Mouse (Mus musculus): ENCODE results near the gene C130050O18Rik. TPM values are rescaled to one million over a fixed set of nuclear protein-coding genes. Genes with fewer than 3 reads are reported as not detected.

The C130050O18Rik gene
- total and polyA plus RNA-seq, 3 experiments, result 0.07 to 0.83 (median 0.33) TPM

DNA sequence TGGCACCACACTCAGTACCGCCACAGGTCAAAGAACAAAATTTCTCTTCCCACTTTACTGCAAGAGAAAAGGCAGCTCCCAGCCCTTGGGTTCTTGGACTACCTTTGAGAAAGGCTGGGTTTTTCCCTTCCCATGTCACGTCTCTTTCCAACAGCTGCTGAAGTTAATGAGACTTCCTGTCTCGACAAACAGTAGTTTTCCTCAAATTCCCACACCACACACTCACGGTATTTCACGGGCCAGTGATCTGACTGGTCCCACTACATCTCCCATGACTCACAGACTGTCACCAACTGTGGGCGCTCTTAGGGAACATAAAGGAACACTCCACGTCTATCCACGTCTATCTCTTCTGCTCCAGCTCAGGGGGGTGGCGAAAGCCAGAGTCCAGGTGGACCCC is 20.1 kb downstream of the C130050O18Rik start:
- ATAC-seq (ENCODE audit: extremely low read depth, insufficient number of reproducible peaks, low FRiP score, poor library complexity, severe bottlenecking), result no peak
- peaks cover 71% of the 10 kb centered on the region for H3K36me3 ChIP-seq (replicated peaks)
- no peak for TF ChIP-seq TAL1 (conservative IDR thresholded peaks at IDR 0.05; ENCODE audit: low read depth, low read length)
- TF ChIP-seq GATA2 (IDR thresholded peaks at IDR 0.05; ENCODE audit: borderline replicate concordance, low read depth, low read length), result no peak
- no peak for DNase-seq (ENCODE audit: low spot score)
- no peak overlapping the region for H3K4me3 ChIP-seq (ENCODE audit: low read depth, low read length)
- no peaks in the 10 kb centered on the region for H3K9me3 ChIP-seq (replicated peaks)
- H3K27me3 ChIP-seq (ENCODE audit: insufficient read depth, low read length), result no peaks in the 10 kb centered on the region; the same call in 1 of the 2 replicates
- H3K4me1 ChIP-seq (ENCODE audit: insufficient read depth, low read depth, low read length), result peaks cover 8% of the 10 kb centered on the region

- Histone ChIP-seq H3K4me3 (ENCODE audit: low read depth, low read length) (no peak overlapping the region), H3K4me1 (ENCODE audit: insufficient read depth, low read depth, low read length) (peaks cover 11% of the 10 kb centered on the region), H3K9me3 (replicated peaks) (no peaks in the 10 kb centered on the region), H3K27me3 (ENCODE audit: insufficient read depth, low read length) (no peaks in the 10 kb centered on the region; the same call in 1 of the 2 replicates), H3K36me3 (replicated peaks) (peaks cover 77% of the 10 kb centered on the region)
- ATAC-seq (ENCODE audit: extremely low read depth, insufficient number of reproducible peaks, low FRiP score, poor library complexity, severe bottlenecking), result no peak
- no peak for DNase-seq (ENCODE audit: low spot score)
- TF ChIP-seq GATA1 (IDR thresholded peaks at IDR 0.05; ENCODE audit: borderline replicate concordance, low read length) (no peak), CTCF (IDR thresholded peaks at IDR 0.05; ENCODE audit: low read depth, low read length) (no peak), GATA2 (IDR thresholded peaks at IDR 0.05; ENCODE audit: borderline replicate concordance, low read depth, low read length) (no peak), POLR2AphosphoS5 (IDR thresholded peaks at IDR 0.05; ENCODE audit: insufficient replicate concordance, low read depth, low read length) (no peak), TAL1 (conservative IDR thresholded peaks at IDR 0.05; ENCODE audit: low read depth, low read length) (no peak)
Measured at GRCm38 (mm10) chr5:139427001-139427400, 21.9 kb downstream of the C130050O18Rik start.

GRCm38 (mm10) chr5:139427989-139428388 is 22.9 kb downstream of the C130050O18Rik start:
- H3K27me3 ChIP-seq (ENCODE audit: insufficient read depth, low read length), result no peaks in the 10 kb centered on the region; the same call in 1 of the 2 replicates
- peaks cover 11% of the 10 kb centered on the region for H3K4me1 ChIP-seq (ENCODE audit: insufficient read depth, low read depth, low read length)
- peaks cover 84% of the 10 kb centered on the region for H3K36me3 ChIP-seq (replicated peaks)
- no peak overlapping the region for H3K4me3 ChIP-seq (ENCODE audit: low read depth, low read length)
- ATAC-seq (ENCODE audit: extremely low read depth, insufficient number of reproducible peaks, low FRiP score, poor library complexity, severe bottlenecking) (no peak), DNase-seq (ENCODE audit: low spot score) (no peak)
- TF ChIP-seq GATA2 (IDR thresholded peaks at IDR 0.05; ENCODE audit: borderline replicate concordance, low read depth, low read length) (no peak), POLR2AphosphoS5 (IDR thresholded peaks at IDR 0.05; ENCODE audit: insufficient replicate concordance, low read depth, low read length) (no peak), TAL1 (conservative IDR thresholded peaks at IDR 0.05; ENCODE audit: low read depth, low read length) (no peak), CTCF (IDR thresholded peaks at IDR 0.05; ENCODE audit: low read depth, low read length) (no peak), GATA1 (IDR thresholded peaks at IDR 0.05; ENCODE audit: borderline replicate concordance, low read length) (no peak)
- no peaks in the 10 kb centered on the region for H3K9me3 ChIP-seq (replicated peaks)

DNA sequence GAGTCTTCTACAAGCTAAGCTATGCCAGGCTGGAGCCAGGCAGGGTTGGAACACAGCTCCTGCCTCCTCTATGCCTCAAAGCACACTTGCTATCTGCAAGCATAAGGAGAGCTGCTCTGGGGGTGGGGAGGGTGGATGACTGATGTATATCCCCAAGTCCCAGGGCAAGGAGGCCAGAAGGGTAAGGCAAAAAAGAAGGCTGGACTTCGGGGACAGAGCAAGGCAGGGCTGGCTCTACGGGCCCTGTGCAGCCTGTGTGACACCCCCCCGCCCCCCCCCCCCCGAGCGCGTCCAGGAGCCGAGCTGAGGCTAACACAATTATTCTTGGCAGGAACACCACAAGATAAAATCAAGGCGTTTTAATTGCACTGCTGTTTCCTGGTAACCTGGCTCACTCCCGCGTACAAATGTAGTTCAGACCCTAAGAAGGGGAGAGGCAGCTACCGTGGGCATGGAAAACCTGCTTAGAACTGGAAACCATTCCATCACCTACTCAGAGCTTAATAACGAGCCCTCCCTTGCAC is 24.8 kb downstream of the C130050O18Rik start:
- peak; percentile 11 for DNase-seq (ENCODE audit: low spot score)
- ATAC-seq (ENCODE audit: extremely low read depth, insufficient number of reproducible peaks, low FRiP score, poor library complexity, severe bottlenecking), result no peak
- TF ChIP-seq CTCF (IDR thresholded peaks at IDR 0.05; ENCODE audit: low read depth, low read length) (no peak), POLR2AphosphoS5 (IDR thresholded peaks at IDR 0.05; ENCODE audit: insufficient replicate concordance, low read depth, low read length) (no peak), GATA2 (IDR thresholded peaks at IDR 0.05; ENCODE audit: borderline replicate concordance, low read depth, low read length) (no peak), GATA1 (IDR thresholded peaks at IDR 0.05; ENCODE audit: borderline replicate concordance, low read length) (no peak), TAL1 (conservative IDR thresholded peaks at IDR 0.05; ENCODE audit: low read depth, low read length) (no peak)
- Histone ChIP-seq H3K27me3 (ENCODE audit: insufficient read depth, low read length) (no peaks in the 10 kb centered on the region), H3K4me1 (ENCODE audit: insufficient read depth, low read depth, low read length) (peaks cover 11% of the 10 kb centered on the region), H3K9me3 (replicated peaks) (no peaks in the 10 kb centered on the region), H3K36me3 (replicated peaks) (peaks cover 89% of the 10 kb centered on the region), H3K4me3 (ENCODE audit: low read depth, low read length) (no peak overlapping the region)

DNA sequence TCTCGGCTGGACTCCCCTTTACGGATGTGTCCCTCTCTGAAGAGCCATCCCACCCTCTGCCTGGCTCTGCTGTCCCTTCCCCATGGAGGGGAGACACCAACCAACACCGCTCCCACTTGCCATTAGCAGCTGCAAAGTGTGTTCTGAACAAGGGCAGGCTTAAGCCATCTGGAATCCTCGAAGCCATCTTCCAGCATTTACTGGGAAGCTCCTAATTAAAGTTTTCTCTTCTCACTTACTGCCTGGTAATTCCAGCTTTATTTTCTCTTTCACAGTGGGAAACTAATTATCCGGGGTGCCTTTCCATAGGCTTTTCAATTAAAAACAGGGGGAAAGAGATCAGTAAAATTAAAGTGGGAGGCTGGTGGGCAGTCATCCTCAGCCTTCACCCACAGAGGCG is 27.3 kb downstream of the C130050O18Rik start:
- no peak for TF ChIP-seq GATA2 (IDR thresholded peaks at IDR 0.05; ENCODE audit: borderline replicate concordance, low read depth, low read length)
- no peak for TF ChIP-seq GATA1 (IDR thresholded peaks at IDR 0.05; ENCODE audit: borderline replicate concordance, low read length)
- TF ChIP-seq TAL1 (conservative IDR thresholded peaks at IDR 0.05; ENCODE audit: low read depth, low read length), result no peak
- no peak for TF ChIP-seq POLR2AphosphoS5 (IDR thresholded peaks at IDR 0.05; ENCODE audit: insufficient replicate concordance, low read depth, low read length)
- no peak for TF ChIP-seq CTCF (IDR thresholded peaks at IDR 0.05; ENCODE audit: low read depth, low read length)
- no peak for DNase-seq (ENCODE audit: low spot score)
- H3K36me3 ChIP-seq (replicated peaks), result peaks cover 85% of the 10 kb centered on the region

DNA sequence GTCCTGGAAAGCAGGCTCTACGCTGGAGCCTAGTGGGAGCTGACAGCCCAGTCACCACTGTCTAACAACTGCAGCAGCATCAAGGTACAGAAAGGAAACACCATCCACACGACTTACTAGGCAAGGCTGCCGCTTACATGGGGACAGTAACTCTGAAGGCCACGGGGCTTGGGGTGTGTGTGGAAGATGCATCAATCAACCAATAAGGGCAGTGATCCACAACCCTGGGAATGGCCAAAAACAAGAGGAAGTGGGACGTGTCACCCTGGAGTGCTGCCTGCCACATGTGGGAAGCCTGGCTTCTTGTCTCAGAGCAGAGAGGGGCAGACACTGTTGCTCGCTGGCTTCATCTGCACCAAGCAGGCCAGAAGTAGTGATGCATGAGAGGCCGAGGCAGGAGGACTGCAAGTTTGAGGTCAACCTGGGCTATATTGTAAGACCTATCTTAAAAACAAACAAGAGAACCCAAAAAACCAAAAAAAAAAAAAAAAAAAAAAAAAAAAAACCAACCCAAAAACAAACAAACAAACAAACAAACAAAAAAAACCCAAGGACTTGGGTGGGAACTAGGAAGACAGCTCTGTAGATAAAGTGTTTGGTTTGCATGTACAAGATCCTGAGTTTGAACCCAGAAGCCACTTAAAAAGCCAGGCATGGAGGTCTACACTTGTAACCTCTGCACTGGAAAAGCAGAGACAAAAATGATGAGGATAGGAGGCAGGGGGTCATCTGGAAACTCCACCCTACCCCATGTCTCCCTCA is 27.8 kb downstream of the C130050O18Rik start:
- Histone ChIP-seq H3K36me3 (replicated peaks) (peaks cover 83% of the 10 kb centered on the region), H3K4me1 (ENCODE audit: insufficient read depth, low read depth, low read length) (peaks cover 11% of the 10 kb centered on the region), H3K27me3 (ENCODE audit: insufficient read depth, low read length) (no peaks in the 10 kb centered on the region), H3K4me3 (ENCODE audit: low read depth, low read length) (no peak overlapping the region), H3K9me3 (replicated peaks) (no peaks in the 10 kb centered on the region)
- ATAC-seq (ENCODE audit: extremely low read depth, insufficient number of reproducible peaks, low FRiP score, poor library complexity, severe bottlenecking), result no peak
- no peak for TF ChIP-seq POLR2AphosphoS5 (IDR thresholded peaks at IDR 0.05; ENCODE audit: insufficient replicate concordance, low read depth, low read length)
- TF ChIP-seq TAL1 (conservative IDR thresholded peaks at IDR 0.05; ENCODE audit: low read depth, low read length), result no peak
- no peak for TF ChIP-seq GATA1 (IDR thresholded peaks at IDR 0.05; ENCODE audit: borderline replicate concordance, low read length)
- TF ChIP-seq GATA2 (IDR thresholded peaks at IDR 0.05; ENCODE audit: borderline replicate concordance, low read depth, low read length), result no peak
- no peak for TF ChIP-seq CTCF (IDR thresholded peaks at IDR 0.05; ENCODE audit: low read depth, low read length)
- DNase-seq (ENCODE audit: low spot score), result no peak

More for the DNA sequence above, 27.3 kb downstream of the C130050O18Rik start:
- Histone ChIP-seq H3K4me3 (ENCODE audit: low read depth, low read length) (no peak overlapping the region), H3K4me1 (ENCODE audit: insufficient read depth, low read depth, low read length) (peaks cover 11% of the 10 kb centered on the region), H3K27me3 (ENCODE audit: insufficient read depth, low read length) (no peaks in the 10 kb centered on the region), H3K9me3 (replicated peaks) (no peaks in the 10 kb centered on the region)
- no peak for ATAC-seq (ENCODE audit: extremely low read depth, insufficient number of reproducible peaks, low FRiP score, poor library complexity, severe bottlenecking)

All from G1E (cell line).